Mouse (Mus musculus) ES-Bruce4 (cell line): ENCODE data around the gene Nt5m. TPM values are rescaled to one million over a fixed set of nuclear protein-coding genes. Genes with fewer than 3 reads are reported as not detected.

Source experiments
- H3K27ac ChIP-seq: 2 replicates; pipeline ENCODE4 v1.5.1; 2012; ENCODE audit warnings: low read length, inconsistent platforms; ENCODE audit not compliant: insufficient read depth
- H3K27me3 ChIP-seq: 2 replicates; pipeline ENCODE4 v1.6.1; 2012; ENCODE audit warnings: mild to moderate bottlenecking, low read length, inconsistent platforms; ENCODE audit not compliant: control insufficient read depth, poor library complexity, insufficient read depth, severe bottlenecking
- H3K36me3 ChIP-seq: 2 replicates; pipeline ENCODE4 v1.6.1; 2012; ENCODE audit warnings: inconsistent platforms, mild to moderate bottlenecking, low read length, moderate library complexity; ENCODE audit not compliant: control insufficient read depth, poor library complexity, insufficient read depth, severe bottlenecking
- H3K4me1 ChIP-seq: one replicate; pipeline ENCODE4 v1.8.1; 2011; ENCODE audit warnings: low read length; ENCODE audit not compliant: control insufficient read depth, insufficient read depth
- H3K4me3 ChIP-seq: 2 replicates; pipeline ENCODE4 v1.5.1; 2011; ENCODE audit warnings: low read depth, mild to moderate bottlenecking, low read length
- H3K9ac ChIP-seq: 2 replicates; pipeline ENCODE4 v1.6.1; 2012; ENCODE audit warnings: low read depth, mild to moderate bottlenecking, inconsistent platforms; ENCODE audit not compliant: poor library complexity, severe bottlenecking
- H3K9me3 ChIP-seq: replicated peaks from 2 replicates; pipeline ENCODE4 v1.6.1; 2012; ENCODE audit warnings: mild to moderate bottlenecking, low read length, inconsistent platforms; ENCODE audit not compliant: control insufficient read depth, poor library complexity, insufficient read depth, severe bottlenecking
- CTCF ChIP-seq: IDR thresholded peaks from one replicate; pipeline ENCODE4 v1.8.1; 2011; ENCODE audit warnings: low read depth, low read length
- EP300 ChIP-seq: IDR thresholded peaks from 2 replicates; pipeline ENCODE4 v1.6.1; 2011; ENCODE audit warnings: low read depth, low read length; ENCODE audit not compliant: insufficient read depth
- POLR2A ChIP-seq: IDR thresholded peaks from one replicate; pipeline ENCODE4 v1.8.1; 2011; ENCODE audit warnings: low read length; ENCODE audit not compliant: insufficient read depth
- polyA plus RNA-seq: library from polyadenylated mRNA; stranded (reverse); fragments of >200 nt; gene quantifications from 2 replicates; pipeline ENCODE4 v1.2.4, GENCODE M21; 2011; ENCODE audit warnings: low read depth; ENCODE audit not compliant: missing spikeins, insufficient read depth, insufficient read length

Gene Nt5m
- polyA plus RNA-seq, 1 experiment: 4.2 TPM

- Histone ChIP-seq H3K4me3 (no peak overlapping the region), H3K9ac (no peak overlapping the region), H3K27ac (no peak overlapping the region), H3K9me3 (no peaks in the 10 kb centered on the region), H3K27me3 (no peaks in the 10 kb centered on the region), H3K4me1 (peaks cover 6% of the 10 kb centered on the region), H3K36me3 (no peaks in the 10 kb centered on the region)
- TF ChIP-seq CTCF (no peak), EP300 (no peak), POLR2A (no peak)
Measured at GRCm38 (mm10) chr11:59894916-59895315, 55.7 kb downstream of the Nt5m start.

- Histone ChIP-seq H3K9ac (no peak overlapping the region), H3K36me3 (no peaks in the 10 kb centered on the region), H3K27me3 (no peaks in the 10 kb centered on the region), H3K4me3 (no peak overlapping the region), H3K27ac (no peak overlapping the region), H3K4me1 (peaks cover 6% of the 10 kb centered on the region), H3K9me3 (no peaks in the 10 kb centered on the region)
- TF ChIP-seq EP300 (no peak), CTCF (no peak), POLR2A (no peak)
Measured at GRCm38 (mm10) chr11:59895316-59895715, 56.1 kb downstream of the Nt5m start.

- TF ChIP-seq EP300 (no peak), POLR2A (no peak), CTCF (no peak)
- H3K4me3 ChIP-seq: no peak overlapping the region
- H3K27me3 ChIP-seq: no peaks in the 10 kb centered on the region
- peaks cover 6% of the 10 kb centered on the region for H3K4me1 ChIP-seq
- H3K36me3 ChIP-seq: no peaks in the 10 kb centered on the region
- H3K9me3 ChIP-seq: no peaks in the 10 kb centered on the region
- H3K9ac ChIP-seq: no peak overlapping the region
- no peak overlapping the region for H3K27ac ChIP-seq
Measured at GRCm38 (mm10) chr11:59897981-59898599, 58.8 kb downstream of the Nt5m start.

GRCm38 (mm10) chr11:59899711-59900685 is 60.8 kb downstream of the Nt5m start:
- no peaks in the 10 kb centered on the region for H3K36me3 ChIP-seq
- H3K27ac ChIP-seq: no peak overlapping the region
- no peak overlapping the region for H3K4me3 ChIP-seq
- no peaks in the 10 kb centered on the region for H3K27me3 ChIP-seq
- TF ChIP-seq CTCF (no peak), POLR2A (no peak), EP300 (no peak)
- H3K9ac ChIP-seq: no peak overlapping the region
- H3K4me1 ChIP-seq: peaks cover 3% of the 10 kb centered on the region
- H3K9me3 ChIP-seq: no peaks in the 10 kb centered on the region

- H3K9ac ChIP-seq: no peak overlapping the region
- no peaks in the 10 kb centered on the region for H3K9me3 ChIP-seq
- H3K36me3 ChIP-seq: no peaks in the 10 kb centered on the region
- H3K27me3 ChIP-seq: no peaks in the 10 kb centered on the region
- H3K4me3 ChIP-seq: no peak overlapping the region
- H3K4me1 ChIP-seq: peaks cover 3% of the 10 kb centered on the region
- no peak overlapping the region for H3K27ac ChIP-seq
- no peak for TF ChIP-seq CTCF
- TF ChIP-seq EP300: no peak
- no peak for TF ChIP-seq POLR2A
Measured at GRCm38 (mm10) chr11:59900995-59901394, 61.7 kb downstream of the Nt5m start.
